Mouse (Mus musculus): ENCODE data around the gene Pdzk1.

GRCm38 (mm10) chr3:96869091-96869490 lies 40.0 kb downstream of the Pdzk1 start:
- TF ChIP-seq CTCF (IDR thresholded peaks at IDR 0.05; ENCODE audit: low read depth) (no peak), EP300 (optimal IDR thresholded peaks at IDR 0.05) (no peak)
